10 mouse cellular contexts compared by ENCODE assay signal in the genomic region with DNA sequence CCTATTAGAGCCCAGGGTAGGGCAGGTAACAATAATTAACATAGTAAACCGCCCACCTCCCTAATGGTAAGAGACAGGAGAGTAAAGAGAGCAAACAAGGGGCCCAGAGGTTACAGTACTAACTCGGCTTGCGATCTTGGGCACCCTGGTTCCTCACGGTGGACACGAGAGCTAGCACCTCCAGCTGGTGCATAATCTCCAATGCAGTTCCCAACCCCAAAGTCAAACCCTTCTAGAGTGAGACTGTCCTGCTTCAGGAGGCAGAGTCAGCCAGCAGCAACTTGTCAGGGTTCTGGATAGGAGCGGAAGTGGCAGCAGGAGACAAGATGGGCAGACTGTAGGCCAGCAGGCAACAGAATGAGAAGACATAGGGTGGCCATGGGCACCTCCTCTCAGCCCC. TPM values are rescaled to one million over a fixed set of nuclear protein-coding genes. Genes with fewer than 3 reads are reported as not detected.
DNase-seq lines count a peak whose midpoint lies in the region; ATAC-seq and TF ChIP-seq lines count a peak whose summit lies in the region.
"Had no signal": no experiment of that assay in that cellular context is flagged by ENCODE, and none has a peak within 500 bp of the region (broad histone marks: within the 10 kb centered on the region; RNA-seq: fewer than 3 reads in every experiment).

No protein-coding gene starts in this region.

- ATAC-seq in heart, embryonic 12.5 days (ENCODE audit: insufficient number of reproducible peaks, low FRiP score), result no peak
- ATAC-seq in midbrain, embryonic 16.5 days, result no peak
- ATAC-seq in midbrain, embryonic 13.5 days, result no peak
- ATAC-seq in intestine, postnatal 0 days, result no peak
- ATAC-seq in stomach, embryonic 16.5 days (ENCODE audit: insufficient read depth, low FRiP score), result no peak

- H3K4me2 ChIP-seq in heart, embryonic 12.5 days, result peak overlapping the region; percentile 84
- peak overlapping the region; percentile 98; the same call in 1 of the 2 replicates for H3K4me2 ChIP-seq in midbrain, embryonic 16.5 days (ENCODE audit: low read length)
- H3K4me2 ChIP-seq in midbrain, embryonic 13.5 days (replicated peaks), result no peak overlapping the region
- peak overlapping the region; percentile 88 for H3K4me2 ChIP-seq in intestine, postnatal 0 days (replicated peaks; ENCODE audit: low read depth)
- H3K4me2 ChIP-seq in stomach, embryonic 16.5 days (ENCODE audit: low read depth, low read length), result peak overlapping the region; percentile 67

- H3K4me1 ChIP-seq in heart, embryonic 12.5 days (replicated peaks), result peaks cover 43% of the 10 kb centered on the region
- peaks cover 5% of the 10 kb centered on the region; the same call in 1 of the 2 replicates for H3K4me1 ChIP-seq in midbrain, embryonic 16.5 days (ENCODE audit: control insufficient read depth, insufficient read depth, low read length)
- peaks cover 16% of the 10 kb centered on the region for H3K4me1 ChIP-seq in midbrain, embryonic 13.5 days (replicated peaks)
- 0 out of 2 replicates have a peak, but pooled peaks cover 6% of the 10 kb centered on the region for H3K4me1 ChIP-seq in intestine, postnatal 0 days (replicated peaks; ENCODE audit: control insufficient read depth, insufficient read depth, low read length)
- 0 out of 2 replicates have a peak, but pooled peaks cover 5% of the 10 kb centered on the region for H3K4me1 ChIP-seq in stomach, embryonic 16.5 days (ENCODE audit: control insufficient read depth, insufficient read depth, low read length)

- 73% methylated on average over 6 of the region's 6 CpGs for WGBS in heart, embryonic 12.5 days
- 88% methylated on average over 6 of the region's 6 CpGs for WGBS in midbrain, embryonic 16.5 days
- WGBS in midbrain, embryonic 13.5 days, result 86% methylated on average over 6 of the region's 6 CpGs
- 62% methylated on average over 6 of the region's 6 CpGs for WGBS in intestine, postnatal 0 days
- 61% methylated on average over 6 of the region's 6 CpGs for WGBS in stomach, embryonic 16.5 days

- peak; percentile 44 for TF ChIP-seq CTCF in intestine, postnatal 0 days (IDR thresholded peaks at IDR 0.05; ENCODE audit: low read depth)

- H3K27me3 ChIP-seq in heart, embryonic 12.5 days (replicated peaks), result peaks cover 27% of the 10 kb centered on the region
- peaks cover 9% of the 10 kb centered on the region for H3K27me3 ChIP-seq in midbrain, embryonic 16.5 days (ENCODE audit: control insufficient read depth, insufficient read depth, low read depth, low read length)
- H3K27me3 ChIP-seq in midbrain, embryonic 13.5 days, result peaks cover 41% of the 10 kb centered on the region
- no peaks in the 10 kb centered on the region for H3K27me3 ChIP-seq in intestine, postnatal 0 days (replicated peaks; ENCODE audit: control insufficient read depth, insufficient read depth, low read length)
- H3K27me3 ChIP-seq in stomach, embryonic 16.5 days (ENCODE audit: control insufficient read depth, insufficient read depth, low read length), result no peaks in the 10 kb centered on the region

- no peak overlapping the region for H3K27ac ChIP-seq in heart, embryonic 12.5 days (ENCODE audit: poor library complexity, severe bottlenecking)
- H3K27ac ChIP-seq in midbrain, embryonic 16.5 days (ENCODE audit: low read length), result no peak overlapping the region
- no peak overlapping the region for H3K27ac ChIP-seq in midbrain, embryonic 13.5 days
- H3K27ac ChIP-seq in intestine, postnatal 0 days (ENCODE audit: low read depth, low read length), result no peak overlapping the region
- peak overlapping the region; percentile 91 for H3K27ac ChIP-seq in stomach, embryonic 16.5 days (ENCODE audit: low read length)
- H3K27ac ChIP-seq: left cerebral cortex, adult 2 months had no signal

- no peaks in the 10 kb centered on the region for H3K36me3 ChIP-seq in heart, embryonic 12.5 days
- H3K36me3 ChIP-seq in midbrain, embryonic 16.5 days (ENCODE audit: control insufficient read depth, insufficient read depth, low read length), result no peaks in the 10 kb centered on the region
- no peaks in the 10 kb centered on the region for H3K36me3 ChIP-seq in midbrain, embryonic 13.5 days
- H3K36me3 ChIP-seq in intestine, postnatal 0 days (ENCODE audit: control insufficient read depth, insufficient read depth), result no peaks in the 10 kb centered on the region; the same call in 1 of the 2 replicates
- H3K36me3 ChIP-seq in stomach, embryonic 16.5 days (ENCODE audit: control insufficient read depth, insufficient read depth, low read length), result no peaks in the 10 kb centered on the region

- H3K9me3 ChIP-seq in heart, embryonic 12.5 days (replicated peaks), result no peaks in the 10 kb centered on the region
- H3K9me3 ChIP-seq in midbrain, embryonic 16.5 days (replicated peaks; ENCODE audit: control insufficient read depth, low read length, poor library complexity, severe bottlenecking), result no peaks in the 10 kb centered on the region
- no peaks in the 10 kb centered on the region for H3K9me3 ChIP-seq in midbrain, embryonic 13.5 days
- H3K9me3 ChIP-seq in intestine, postnatal 0 days (ENCODE audit: control insufficient read depth), result no peaks in the 10 kb centered on the region
- H3K9me3 ChIP-seq in stomach, embryonic 16.5 days (replicated peaks; ENCODE audit: control insufficient read depth, low read length), result no peaks in the 10 kb centered on the region

- no peak for DNase-seq in heart, adult 11 months
- no peak for DNase-seq in urinary bladder, postnatal 10 days (ENCODE audit: low spot score)
- DNase-seq in urinary bladder, postnatal 14 days (ENCODE audit: low spot score), result no peak
- DNase-seq: right cerebral cortex, postnatal 25 days had no signal

- peak overlapping the region; percentile 15; the same call in 1 of the 2 replicates for H3K4me3 ChIP-seq in heart, embryonic 12.5 days
- no peak overlapping the region for H3K4me3 ChIP-seq in midbrain, embryonic 16.5 days (ENCODE audit: low read depth, low read length)
- H3K4me3 ChIP-seq in midbrain, embryonic 13.5 days (replicated peaks), result no peak overlapping the region
- 0 out of 2 replicates have a peak overlapping the region, but pooled peaks have one; percentile 4 for H3K4me3 ChIP-seq in intestine, postnatal 0 days (ENCODE audit: low read depth, low read length)
- H3K4me3 ChIP-seq in stomach, embryonic 16.5 days (replicated peaks; ENCODE audit: low read length), result peak overlapping the region; percentile 79

- no peak overlapping the region for H3K9ac ChIP-seq in heart, embryonic 12.5 days
- no peak overlapping the region for H3K9ac ChIP-seq in midbrain, embryonic 16.5 days (ENCODE audit: low read depth, low read length)
- H3K9ac ChIP-seq in midbrain, embryonic 13.5 days (replicated peaks), result no peak overlapping the region
- no peak overlapping the region for H3K9ac ChIP-seq in intestine, postnatal 0 days (ENCODE audit: low read depth, low read length)
- peak overlapping the region; percentile 89 for H3K9ac ChIP-seq in stomach, embryonic 16.5 days (ENCODE audit: low read length)

RNA-seq across cellular contexts. Expression of a gene that starts 1.9 kb away (rescaled TPM):
- 73.5 and 73.6 TPM in 2 replicates for polyA plus RNA-seq in heart, embryonic 12.5 days (2016; fragmentation: Nextera tagmentation; extraction: Ambion mirVana)
- polyA plus RNA-seq in midbrain, embryonic 16.5 days (2015; fragmentation: Nextera tagmentation; extraction: Ambion mirVana), result 61.7 and 88.0 TPM in 2 replicates
- polyA plus RNA-seq in midbrain, embryonic 13.5 days (2015; fragmentation: Nextera tagmentation; extraction: Ambion mirVana), result 33.0 and 36.0 TPM in 2 replicates
- polyA plus RNA-seq in intestine, postnatal 0 days (2015; fragmentation: Nextera tagmentation; extraction: Ambion mirVana), result 96.1 and 99.5 TPM in 2 replicates
- 452 and 514 TPM in 2 replicates for polyA plus RNA-seq in stomach, embryonic 16.5 days (2015; fragmentation: Nextera tagmentation; extraction: Ambion mirVana)

RNA-seq across cellular contexts. Expression of a gene that starts 53.9 kb away (rescaled TPM):
- 19.8 and 21.4 TPM in 2 replicates for polyA plus RNA-seq in heart, embryonic 12.5 days (2016; fragmentation: Nextera tagmentation; extraction: Ambion mirVana)
- polyA plus RNA-seq in midbrain, embryonic 16.5 days (2015; fragmentation: Nextera tagmentation; extraction: Ambion mirVana), result 8.4 and 9.8 TPM in 2 replicates
- 6.2 and 8.4 TPM in 2 replicates for polyA plus RNA-seq in midbrain, embryonic 13.5 days (2015; fragmentation: Nextera tagmentation; extraction: Ambion mirVana)
- polyA plus RNA-seq in intestine, postnatal 0 days (2015; fragmentation: Nextera tagmentation; extraction: Ambion mirVana), result 10.6 and 13.2 TPM in 2 replicates
- polyA plus RNA-seq in stomach, embryonic 16.5 days (2015; fragmentation: Nextera tagmentation; extraction: Ambion mirVana), result 5.4 and 6.9 TPM in 2 replicates

Comparison
In these comparisons a context has a peak if more than half of its experiments do, and no peak if none do; other contexts are left out.
1. H3K4me3 ChIP-seq: peak in heart, embryonic 12.5 days (single experiment), intestine, postnatal 0 days (single experiment) and stomach, embryonic 16.5 days (single experiment); none in midbrain, embryonic 16.5 days (single experiment) and midbrain, embryonic 13.5 days (single experiment).